Mouse (Mus musculus) spleen, postnatal 0 days (tissue): Measurements from ENCODE around the gene Parg. TPM values are rescaled to one million over a fixed set of nuclear protein-coding genes. Genes with fewer than 3 reads are reported as not detected.

ENCODE experiments used
- polyA plus RNA-seq: library from polyadenylated mRNA; unstranded; fragments of >200 nt; fragmentation: Nextera tagmentation; extraction: Ambion mirVana; gene quantifications from 2 replicates; pipeline ENCODE4 v1.2.1, GENCODE M21; 2015

Parg gene
- 14.2 and 16.3 TPM in 2 replicates for polyA plus RNA-seq

DNA sequence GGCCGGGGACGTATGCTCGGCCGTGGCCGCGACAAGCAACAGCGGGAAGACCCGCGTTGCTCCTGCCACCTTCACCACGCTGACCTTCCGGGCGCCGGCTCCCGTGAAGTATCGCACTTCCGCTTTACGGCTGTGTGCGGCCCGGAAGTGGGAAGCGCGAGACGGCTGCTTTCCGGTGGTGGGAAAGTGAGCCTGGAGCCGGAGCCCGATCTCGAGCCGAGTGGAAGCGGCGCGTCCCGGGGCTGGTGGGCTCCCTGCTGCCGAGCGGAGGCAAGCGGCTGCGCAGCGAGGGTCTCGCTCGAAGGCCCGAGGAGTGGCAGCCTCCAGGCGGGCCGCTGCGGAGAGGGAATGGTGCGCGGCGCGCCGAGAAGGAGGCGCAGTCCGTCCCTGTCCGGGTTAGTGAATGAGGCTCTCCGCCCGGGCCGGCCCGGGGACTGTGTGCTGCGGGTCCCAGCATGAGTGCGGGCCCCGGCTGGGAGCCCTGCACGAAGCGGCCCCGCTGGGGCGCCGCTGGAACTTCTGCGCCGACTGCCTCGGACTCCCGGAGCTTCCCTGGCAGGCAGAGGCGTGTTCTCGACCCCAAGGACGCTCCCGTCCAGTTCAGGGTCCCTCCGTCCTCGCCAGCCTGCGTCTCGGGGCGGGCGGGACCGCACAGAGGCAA, at the start of gene Parg, which contains the start of gene Timm23:
Gene Parg, plus strand, starts transcription at position 159 of the 661 bp plus-strand sequence.
Gene Timm23, minus strand, starts transcription at position 108 of the 661 bp plus-strand sequence.

DNA sequence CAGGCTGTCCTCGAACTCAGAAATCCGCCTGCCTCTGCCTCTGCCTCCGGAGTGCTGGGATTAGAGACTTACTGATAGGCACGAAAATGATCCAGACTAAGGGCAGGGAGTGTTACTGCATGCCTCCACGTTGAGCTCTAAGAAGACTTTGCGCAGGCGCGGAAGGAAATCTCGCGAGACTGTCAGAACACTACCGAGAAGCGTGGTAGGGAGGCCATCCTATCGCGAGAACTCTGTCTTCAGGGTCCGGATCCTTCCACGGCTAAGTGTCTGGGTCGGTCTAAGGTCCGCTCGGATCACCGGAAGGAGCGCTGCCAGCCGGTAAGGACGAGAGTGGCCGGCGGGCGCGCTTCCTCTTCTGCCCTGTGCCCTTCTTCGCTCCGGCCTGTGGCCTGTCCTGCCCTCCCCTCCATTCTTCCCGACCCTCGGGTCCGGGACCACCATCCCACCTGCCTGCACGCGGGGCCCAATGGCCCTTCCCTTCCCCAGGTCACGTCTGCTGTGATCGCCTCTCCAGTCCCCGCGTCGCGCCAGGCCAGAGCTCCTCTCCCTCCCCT, 42.0 kb upstream of the Parg start, which contains the start of gene Ncoa4:
Gene Ncoa4, plus strand, starts transcription at position 176 of the 557 bp plus-strand sequence.

DNA sequence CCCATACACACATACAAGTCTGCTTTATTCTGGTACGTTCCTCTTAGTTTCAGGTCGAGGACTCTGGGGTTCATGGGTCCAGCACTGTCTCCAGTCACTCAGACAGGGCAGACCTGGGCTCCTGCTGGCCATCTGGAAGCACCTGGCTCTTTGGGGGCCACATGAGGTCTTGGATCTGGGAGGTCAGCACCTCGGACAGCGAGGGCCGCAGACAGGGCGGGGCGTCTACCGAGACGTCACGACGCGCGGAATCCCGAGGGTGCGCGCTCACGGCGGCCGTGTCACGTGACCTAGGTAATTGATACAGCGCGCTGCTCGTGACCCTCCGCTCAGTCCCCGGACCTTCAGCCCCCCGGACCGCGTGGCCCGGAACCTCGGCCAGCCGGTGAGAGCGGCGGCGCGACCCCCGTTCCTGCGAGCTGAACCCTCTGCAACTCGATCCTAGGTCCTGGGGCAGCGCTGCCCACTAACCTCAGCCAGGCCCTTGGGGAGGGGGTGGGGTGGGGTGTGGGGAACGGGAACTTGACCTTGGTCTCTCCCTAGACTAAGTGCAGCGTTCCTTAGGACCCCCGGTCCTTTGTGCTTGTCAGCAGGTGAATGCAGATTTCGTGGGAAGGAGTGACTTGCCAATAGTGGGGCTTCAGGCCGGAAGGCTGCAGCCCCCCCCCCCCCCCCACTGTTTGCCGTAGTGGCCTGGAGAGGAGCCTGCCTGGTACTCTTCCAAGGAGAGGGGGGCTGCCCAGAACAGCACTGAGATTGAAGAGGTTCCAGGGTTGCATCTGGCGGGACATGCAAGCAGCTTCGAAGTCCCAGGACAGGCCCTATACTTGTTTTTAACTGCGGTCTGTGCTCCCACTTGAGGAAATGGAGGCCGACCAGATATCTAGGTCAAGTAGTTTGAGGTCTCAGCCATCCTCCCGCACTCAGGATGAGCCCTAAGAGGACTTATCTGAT, 120.3 kb downstream of the Parg start, which contains the start of gene Ogdhl:
Gene Ogdhl, plus strand, starts transcription at position 288 of the 954 bp plus-strand sequence.

Other genes starting within 250 kb of the Parg start
- gene Galnt15, start 173.0 kb upstream of the Parg start, polyA plus RNA-seq, result 0.37 and 0.53 TPM in 2 replicates
- 16.1 and 16.9 TPM in 2 replicates for gene Oxnad1, start 116.6 kb upstream of the Parg start, polyA plus RNA-seq
- 80.3 and 87.0 TPM in 2 replicates for gene Dph3, start 116.2 kb upstream of the Parg start, polyA plus RNA-seq
- 0.91 and 1.2 TPM in 2 replicates for gene Msmb, start 59.9 kb upstream of the Parg start, polyA plus RNA-seq
- gene Ncoa4, start 42.1 kb upstream of the Parg start, polyA plus RNA-seq, result 171 and 184 TPM in 2 replicates
- gene Timm23, start 51 bp upstream of the Parg start, polyA plus RNA-seq, result 181 and 206 TPM in 2 replicates
- 0.38 and 1.0 TPM in 2 replicates for gene Ogdhl, start 120.1 kb downstream of the Parg start, polyA plus RNA-seq
- not detected in 2 replicates for gene 1700024G13Rik, start 186.4 kb downstream of the Parg start, polyA plus RNA-seq